Mouse (Mus musculus) embryonic fibroblast, embryonic 13.5 days (primary cell): Measurements from ENCODE around the gene Foxn3.

Experiments
- CTCF ChIP-seq: IDR thresholded peaks from 2 replicates; pipeline ENCODE4 v1.5.1; 2011; ENCODE audit warnings: mild to moderate bottlenecking, control low read depth, low read length, moderate library complexity, borderline replicate concordance; ENCODE audit not compliant: insufficient read depth
- POLR2A ChIP-seq: IDR thresholded peaks from 2 replicates; pipeline ENCODE4 v1.6.1; 2011; ENCODE audit warnings: low read depth, mild to moderate bottlenecking, control low read depth, low read length, moderate library complexity

DNA sequence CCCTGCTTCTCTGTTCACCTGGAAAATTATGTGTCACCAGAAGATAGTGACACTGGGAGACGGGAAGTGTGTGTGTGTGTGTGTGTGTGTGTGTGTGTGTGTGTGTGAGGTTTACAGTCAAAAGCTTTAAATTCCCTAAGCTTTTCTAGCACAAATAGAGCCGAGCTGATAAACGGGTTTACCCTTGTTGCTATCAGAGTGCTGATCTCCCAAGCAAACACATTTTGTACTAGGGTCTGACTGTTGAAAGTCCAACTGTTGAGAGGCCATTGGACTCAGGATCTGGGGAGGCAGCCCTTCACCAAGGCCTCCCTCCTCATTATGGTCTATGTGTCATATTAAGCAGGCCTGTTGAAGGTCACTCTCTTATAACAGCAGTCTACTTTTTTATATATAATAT, 123.4 kb downstream of the Foxn3 start:
- TF ChIP-seq POLR2A (no peak), CTCF (no peak)
